Mouse (Mus musculus): ENCODE results near the gene Nfib.

Nfib gene

DNA sequence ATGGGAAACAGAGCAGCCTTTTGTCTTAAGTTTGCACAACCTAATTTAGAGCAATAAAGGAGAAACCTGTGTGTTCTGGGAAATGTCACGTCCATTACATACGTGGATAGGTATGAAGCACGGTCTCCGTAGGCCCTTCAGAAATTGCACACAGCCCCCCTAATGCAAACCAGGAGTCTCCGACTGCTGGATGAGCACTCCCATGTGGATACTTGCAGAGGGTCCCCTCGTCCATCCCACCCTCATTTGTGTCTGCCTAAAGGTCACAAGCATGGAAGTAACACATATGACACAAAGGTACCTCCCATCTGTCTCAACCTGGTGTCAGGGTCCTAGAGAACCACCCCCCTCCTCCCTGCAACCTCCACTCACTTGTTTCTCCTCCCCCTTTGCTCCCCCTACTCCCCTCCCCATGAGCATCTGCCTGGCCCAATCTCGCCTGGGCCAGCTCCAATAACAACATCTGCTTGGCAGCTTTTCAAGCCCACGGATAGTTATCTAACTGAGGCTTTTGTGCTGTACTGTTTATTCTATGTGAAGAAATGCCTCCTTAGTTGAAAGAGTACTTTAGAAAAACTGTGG lies 241.4 kb downstream of the Nfib start:
- CTCF ChIA-PET, result interaction anchor here (0.8 kb wide), 1 partner anchor 1919 kb away, joined by 7 read pairs; no protein-coding TSS in a partner anchor

DNA sequence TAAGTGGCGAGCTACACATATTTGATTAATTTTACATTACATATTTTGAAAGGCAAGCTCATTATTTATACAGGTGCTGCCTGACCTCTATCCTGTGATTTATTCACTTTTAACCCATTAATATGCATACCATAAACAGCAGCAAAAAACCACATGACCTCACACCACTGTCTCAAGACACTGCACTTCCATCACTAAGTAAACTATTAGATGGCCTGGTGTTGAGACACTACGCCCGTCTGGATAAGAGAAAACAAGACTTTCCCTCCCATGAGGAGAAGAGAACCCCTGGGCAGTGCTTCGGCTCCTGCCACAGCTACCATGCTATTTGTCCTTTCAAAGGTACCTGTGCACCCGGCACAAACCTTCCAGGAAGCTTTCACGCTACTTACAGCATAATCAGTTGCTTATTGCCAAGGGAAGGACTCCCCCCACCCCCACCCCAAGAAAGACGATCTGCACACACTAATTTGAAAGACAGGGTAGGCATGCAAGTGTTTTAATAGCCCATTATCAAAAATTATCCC lies 242.3 kb downstream of the Nfib start:
- CTCF ChIA-PET, result interaction anchor here (0.8 kb wide), 1 partner anchor 1920 kb away, joined by 7 read pairs; no protein-coding TSS in a partner anchor

DNA sequence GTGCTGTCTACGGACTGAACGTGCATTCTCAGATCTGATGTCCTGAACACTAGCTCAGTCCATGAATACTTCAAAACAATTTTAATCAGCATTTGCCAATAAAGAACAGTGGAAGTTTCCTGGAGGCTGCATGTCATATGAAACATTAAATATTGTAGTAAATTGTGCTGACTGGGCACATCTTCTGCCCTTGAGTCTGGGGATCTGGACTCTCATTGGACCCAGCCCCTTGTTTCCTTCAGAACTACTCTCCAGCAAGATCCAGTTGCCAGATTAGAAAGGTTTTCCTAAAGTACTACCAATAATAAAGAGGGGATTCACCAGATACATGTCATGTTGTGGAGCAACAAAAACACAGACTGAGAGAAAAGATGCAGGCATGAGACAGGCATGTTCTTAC lies 243.9 kb downstream of the Nfib start:
- CTCF ChIA-PET, result no interaction called here

DNA sequence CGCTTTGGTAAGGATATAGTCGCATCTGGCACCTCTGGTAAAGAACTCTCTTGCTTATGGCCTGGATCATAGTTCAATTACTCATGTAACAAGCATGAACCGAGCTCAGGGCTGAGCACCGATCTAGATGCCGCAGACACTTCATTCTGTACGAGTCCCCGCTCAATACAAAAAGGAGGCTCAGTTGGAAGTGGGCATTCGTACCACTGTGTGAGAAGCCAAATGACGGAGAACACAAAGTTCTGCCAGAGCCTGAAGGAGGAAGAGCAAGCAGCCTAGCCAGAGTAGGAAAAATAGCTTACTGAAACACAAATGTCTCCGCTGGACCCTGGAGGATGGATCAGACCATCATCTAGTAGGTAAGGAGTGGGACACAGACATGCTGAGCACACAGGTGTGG lies 246.7 kb downstream of the Nfib start:
- CTCF ChIA-PET, result no interaction called here

DNA sequence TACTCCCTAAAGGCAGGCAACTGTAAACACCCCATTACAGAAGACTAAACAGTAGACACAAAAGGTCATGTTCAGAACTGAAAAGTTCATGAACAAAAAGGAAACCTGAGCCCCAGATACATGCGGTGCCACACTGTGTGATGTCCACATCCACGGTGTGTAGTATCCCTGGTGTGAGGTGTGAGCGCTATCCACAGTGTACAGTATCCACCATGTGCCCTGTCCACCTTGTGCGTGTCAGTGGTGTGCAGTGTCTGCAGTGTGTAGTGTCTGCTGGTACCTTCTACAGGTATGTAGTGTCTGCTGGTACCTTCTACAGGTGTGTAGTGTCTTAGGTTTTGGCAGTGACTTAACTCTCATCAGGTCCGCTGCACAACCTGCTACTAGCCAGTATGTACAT lies 248.6 kb downstream of the Nfib start:
- CTCF ChIA-PET, result no interaction called here

DNA sequence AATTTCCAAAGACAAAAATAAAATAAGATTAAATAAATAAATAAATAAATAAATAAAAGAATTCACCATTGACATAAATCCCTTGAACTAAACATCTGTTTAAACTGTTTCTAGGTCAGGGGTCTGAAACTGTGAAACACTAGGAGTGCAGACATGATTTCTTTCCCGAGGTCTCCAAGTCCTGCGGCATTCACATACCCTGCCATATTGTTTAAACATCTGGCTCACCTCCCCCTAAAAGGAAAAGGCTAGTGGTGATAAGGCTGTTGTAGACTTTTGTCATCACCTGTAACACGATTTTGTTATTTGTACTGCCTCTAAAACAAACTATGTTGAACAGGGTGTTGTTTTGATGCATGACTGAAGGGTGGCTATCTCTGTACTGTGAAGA lies 249.2 kb downstream of the Nfib start:
- CTCF ChIA-PET, result no interaction called here

DNA sequence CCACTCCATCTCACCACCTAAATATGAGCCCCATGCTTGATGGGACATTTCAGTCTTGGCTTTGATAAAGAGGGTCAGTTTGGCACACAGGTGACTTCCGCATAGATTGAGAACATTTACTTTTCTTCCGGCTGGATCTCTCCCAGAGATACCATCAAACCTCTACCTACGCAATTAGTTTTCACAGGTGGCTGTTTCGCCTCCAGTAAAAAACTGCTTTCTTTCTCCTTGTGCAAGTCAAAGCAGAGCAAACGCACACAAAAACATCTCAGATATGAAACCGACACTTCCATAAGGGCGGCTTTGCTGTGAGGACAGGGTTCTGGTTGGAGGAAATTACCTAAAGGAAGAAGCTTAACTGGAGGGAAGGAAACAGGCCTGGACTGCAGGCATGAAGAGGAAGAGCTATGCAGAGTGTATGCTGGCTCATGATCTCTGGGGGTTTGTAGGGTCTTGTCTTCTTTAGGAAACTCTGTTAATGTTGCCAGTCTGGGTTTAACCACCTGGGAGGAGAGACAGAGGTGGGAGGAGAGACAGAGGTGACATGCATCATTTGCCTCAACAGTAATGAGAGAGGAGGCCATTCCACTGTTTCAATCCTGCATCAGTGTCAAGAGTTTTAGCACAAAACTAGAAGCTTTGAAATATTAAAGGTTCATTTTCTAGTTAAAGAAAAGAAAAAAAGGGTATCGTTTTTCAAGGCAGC lies 249.8 kb downstream of the Nfib start:
- CTCF ChIA-PET, result no interaction called here

DNA sequence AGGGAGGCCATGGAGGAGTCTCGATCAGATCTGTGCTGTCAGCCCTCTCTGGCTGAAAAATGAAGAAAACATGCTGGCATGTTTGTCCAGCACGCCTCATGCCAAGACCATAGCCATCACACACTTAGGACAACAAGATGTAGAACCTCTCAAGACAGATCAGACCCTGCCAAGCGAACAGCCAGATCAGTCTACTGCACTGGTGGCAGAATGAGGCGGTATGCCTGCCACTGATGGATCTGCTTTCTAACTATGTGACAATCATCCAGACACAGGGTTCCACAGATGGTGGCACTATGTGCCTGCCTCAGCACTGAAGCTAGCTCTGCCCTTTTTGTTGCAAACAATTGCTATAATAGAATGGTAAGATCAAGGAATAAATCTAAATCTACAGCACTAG lies 250.6 kb downstream of the Nfib start:
- CTCF ChIA-PET, result no interaction called here

DNA sequence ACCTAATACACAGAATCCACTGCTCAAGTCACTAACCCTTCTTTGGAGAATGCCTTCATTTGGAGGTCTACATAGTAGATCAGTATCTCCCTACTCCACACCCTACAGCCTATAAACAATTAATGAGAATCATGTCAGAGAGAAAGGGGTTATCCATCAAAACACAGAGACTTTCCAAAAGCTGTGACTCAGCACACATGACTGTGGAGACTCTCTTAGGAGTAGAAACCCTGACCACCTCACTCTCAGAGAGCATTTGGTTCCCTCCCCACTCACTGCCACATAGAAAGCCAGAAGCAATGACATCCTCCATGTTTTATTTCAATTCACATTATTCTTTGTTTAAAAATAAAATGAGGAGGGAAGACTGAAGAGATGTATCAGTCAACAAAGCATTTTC lies 252.2 kb downstream of the Nfib start:
- CTCF ChIA-PET, result no interaction called here

DNA sequence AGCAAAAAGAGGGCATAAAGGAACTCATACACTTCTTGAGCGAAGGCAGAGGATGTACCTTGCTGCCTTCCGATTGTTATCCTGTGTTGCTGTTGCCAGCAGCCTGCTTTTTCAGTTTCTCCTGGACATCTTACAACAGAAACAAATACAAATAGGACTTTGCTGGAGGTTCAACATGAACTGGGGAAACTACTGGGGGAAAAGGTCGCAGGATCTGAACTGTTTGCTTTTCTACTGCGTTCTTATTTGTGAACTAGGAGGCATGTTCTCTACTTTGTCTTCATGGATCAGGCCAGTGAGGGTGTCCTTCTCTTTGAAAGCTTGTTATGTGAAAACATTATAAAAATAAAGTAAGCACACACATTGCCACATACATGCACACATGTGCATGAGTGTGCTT lies 252.6 kb downstream of the Nfib start:
- CTCF ChIA-PET, result no interaction called here

DNA sequence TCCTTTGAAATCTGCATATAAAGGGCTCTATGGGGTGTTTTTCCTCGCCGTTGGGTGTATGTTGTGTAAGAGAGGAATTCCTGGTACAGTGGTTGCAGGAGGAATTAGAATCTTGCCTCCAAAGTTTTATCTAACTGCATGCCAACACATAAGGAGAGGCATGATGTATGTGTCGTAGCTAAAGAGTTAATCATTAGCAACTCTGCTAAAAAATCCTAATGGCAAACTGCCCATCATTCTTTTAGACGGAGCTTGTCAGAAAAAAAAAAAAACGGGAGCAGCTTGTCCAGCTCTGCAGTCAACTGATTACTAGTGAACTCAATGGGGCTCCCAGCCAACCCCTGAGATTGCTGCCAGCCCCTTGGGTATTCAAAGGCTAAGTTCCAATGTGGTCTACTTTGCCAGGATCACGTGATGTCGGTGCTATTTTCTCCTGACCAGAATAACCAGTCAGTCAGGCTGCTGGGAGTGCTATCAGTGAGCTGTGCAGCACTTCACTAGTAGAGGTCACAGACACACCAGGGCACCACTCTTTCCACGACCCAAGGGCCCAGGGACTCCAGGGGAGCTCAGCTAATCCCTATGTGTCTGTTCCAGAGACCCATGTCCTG lies 258.4 kb downstream of the Nfib start:
- CTCF ChIA-PET, result interaction anchor here (0.7 kb wide), 1 partner anchor 1383 kb away, joined by 4 read pairs; no protein-coding TSS in a partner anchor

DNA sequence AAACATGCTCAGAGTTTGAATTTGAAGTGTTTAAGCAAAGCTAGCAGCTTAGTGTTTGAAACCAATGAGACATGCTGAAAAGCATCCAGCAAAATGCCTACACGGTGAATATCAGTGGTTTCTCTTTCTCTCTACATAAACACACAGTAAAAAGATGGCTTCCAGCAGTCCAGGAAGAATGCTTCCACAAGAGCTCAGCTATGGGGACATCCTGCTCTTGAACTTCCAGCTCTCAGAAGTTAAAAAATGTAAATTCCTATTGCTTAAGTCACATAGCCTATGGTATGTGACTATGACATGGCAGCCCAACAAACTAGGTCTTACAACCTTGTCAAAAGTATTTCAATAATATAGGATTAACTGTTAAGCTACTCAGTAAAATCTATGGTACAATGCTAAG lies 261.5 kb downstream of the Nfib start:
- CTCF ChIA-PET, result no interaction called here

DNA sequence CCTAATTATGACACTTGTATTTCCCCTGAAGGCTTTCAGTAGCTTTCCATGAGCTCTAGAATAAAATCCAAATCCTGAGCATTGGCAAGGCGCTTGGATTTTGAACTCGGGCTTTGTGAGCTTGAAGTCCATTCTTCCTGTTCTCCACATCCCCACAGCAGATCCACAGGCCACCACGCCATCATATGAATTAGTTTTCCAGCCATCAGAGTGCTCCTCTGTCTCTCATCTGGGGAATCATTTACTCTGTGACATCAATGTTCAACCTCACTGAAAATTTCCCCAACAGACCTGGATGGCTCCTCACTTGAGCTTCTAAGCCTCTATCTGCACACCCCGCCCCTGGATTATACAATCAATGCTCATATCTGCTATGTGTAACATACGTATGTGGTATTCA lies 262.1 kb downstream of the Nfib start:
- CTCF ChIA-PET, result no interaction called here

DNA sequence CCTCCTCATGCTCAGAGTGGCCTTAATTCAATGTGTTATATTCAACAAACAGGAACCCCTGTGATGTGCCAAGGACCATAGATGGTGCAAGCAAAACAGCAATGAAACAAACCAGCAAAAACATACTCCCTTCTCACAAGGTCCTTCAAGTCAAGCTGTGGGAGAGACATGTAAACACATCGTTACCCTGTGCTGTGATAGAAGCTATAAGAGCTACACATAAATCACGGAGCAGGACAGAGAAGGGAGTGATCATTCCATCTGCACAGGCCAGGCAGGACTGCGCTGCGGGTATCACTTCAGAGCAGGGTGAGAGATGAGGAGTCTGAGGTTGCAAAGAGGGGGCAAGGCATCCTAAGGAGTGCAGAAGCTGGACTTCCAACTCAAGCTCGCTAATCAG lies 262.5 kb downstream of the Nfib start:
- CTCF ChIA-PET, result no interaction called here

DNA sequence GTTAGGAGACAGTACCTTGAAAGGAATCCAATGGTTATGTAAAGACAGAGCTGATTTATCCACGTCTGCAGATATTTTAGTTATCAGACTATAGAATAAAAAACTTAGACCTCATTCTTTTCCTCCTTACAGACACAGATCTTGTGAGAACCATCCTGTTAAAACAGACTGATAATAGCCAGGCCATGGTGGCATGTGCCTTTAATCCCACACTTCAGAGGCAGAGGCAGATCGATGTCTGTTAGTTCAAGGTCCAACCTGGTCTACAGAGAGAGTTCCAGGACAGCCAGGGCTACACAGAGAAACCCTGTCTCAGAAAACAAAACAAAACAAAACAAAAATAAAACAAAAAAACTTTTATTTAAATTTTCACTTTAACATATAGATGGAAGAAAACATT lies 264.9 kb downstream of the Nfib start:
- CTCF ChIA-PET, result no interaction called here

DNA sequence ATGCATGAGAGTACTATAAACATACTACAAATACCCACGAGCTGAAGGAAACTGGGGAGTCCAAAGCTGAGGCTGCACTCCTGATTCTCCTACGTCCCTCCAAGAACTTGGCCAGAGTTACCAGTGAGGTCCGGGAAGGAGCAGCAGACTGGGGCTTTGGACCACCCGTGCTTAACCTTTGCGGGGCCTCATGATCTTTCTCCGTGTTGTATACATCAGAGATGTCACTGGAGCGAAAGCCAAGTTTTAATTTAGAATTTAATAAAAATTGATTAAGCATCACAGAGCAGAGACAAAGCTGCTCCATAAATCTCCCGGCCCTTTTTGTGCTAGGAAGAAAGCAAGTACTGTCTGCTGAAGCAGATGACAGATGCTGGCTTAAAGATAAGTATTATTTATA lies 265.7 kb downstream of the Nfib start:
- CTCF ChIA-PET, result no interaction called here

DNA sequence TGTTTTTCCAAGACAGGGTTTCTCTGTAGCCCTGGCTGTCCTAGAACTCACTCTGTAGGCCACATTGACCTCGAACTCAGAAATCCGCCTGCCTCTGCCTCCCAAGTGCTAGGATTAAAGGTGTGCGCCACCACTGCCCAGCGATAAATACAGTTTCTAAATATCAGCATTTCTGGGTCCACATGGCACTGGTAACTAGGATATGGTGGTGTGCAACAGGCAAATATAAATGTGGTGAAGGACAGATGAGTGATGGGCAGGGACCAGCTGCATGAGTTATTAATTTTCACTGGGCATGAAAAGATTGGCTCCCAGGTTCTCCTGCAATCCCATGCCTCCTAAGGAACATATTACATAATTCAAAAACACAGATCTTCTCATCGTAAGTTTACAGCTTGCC lies 266.9 kb downstream of the Nfib start:
- CTCF ChIA-PET, result no interaction called here

DNA sequence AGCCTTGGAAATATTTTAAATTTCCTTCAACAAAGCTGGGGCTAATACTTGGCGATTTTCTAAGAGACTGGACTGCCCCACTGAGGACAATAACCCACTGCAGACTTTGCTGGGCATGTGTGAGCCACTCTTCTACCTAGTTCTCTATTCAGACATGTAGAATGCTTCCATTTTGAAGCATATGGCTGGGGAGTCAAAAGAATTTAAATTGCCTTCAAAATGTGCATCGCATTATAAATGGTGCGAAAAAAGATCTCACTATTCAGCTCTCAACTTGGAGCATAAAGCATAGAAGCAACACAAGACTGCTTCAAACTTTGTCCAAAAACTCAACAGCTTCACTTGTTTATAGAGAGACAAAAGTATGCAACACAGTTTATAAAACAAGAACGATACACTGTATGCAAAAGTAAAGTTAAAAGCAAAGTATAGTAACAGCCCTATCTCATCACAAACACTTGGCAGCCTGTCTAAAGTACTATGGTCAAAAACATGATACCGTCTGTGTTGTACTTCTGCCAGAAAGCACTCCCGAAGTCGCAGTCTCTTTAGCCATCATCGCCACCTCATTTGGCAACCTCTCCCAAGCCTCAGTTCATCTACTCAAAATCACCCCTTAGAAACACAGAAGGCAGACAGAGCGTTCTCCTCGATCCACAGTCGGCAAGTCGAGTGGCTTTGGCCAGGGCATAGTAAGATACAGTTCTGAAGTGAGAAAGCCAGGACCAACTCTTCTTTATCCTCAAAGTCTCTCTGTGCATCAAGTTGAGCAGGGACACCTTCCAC lies 267.8 kb downstream of the Nfib start:
- CTCF ChIA-PET, result no interaction called here

DNA sequence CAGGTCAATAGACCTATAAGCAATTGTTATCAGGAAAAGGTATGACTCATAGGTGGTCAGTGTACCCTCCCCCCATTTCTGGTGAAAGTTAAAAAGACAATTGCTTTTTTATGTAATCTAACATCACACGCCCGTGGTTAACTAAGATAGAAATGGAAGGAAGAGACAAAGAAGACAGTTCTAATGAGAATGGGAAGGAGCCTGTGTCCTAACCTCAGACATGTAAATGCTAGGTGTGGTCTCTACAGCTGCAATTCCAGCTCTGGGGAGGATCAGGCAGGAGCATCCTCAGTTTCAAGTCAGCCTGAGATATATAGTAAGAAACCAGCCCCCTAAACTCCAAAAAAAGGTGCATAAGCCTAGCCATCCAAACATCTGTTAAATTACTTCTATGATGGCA lies 268.9 kb downstream of the Nfib start:
- CTCF ChIA-PET, result no interaction called here

DNA sequence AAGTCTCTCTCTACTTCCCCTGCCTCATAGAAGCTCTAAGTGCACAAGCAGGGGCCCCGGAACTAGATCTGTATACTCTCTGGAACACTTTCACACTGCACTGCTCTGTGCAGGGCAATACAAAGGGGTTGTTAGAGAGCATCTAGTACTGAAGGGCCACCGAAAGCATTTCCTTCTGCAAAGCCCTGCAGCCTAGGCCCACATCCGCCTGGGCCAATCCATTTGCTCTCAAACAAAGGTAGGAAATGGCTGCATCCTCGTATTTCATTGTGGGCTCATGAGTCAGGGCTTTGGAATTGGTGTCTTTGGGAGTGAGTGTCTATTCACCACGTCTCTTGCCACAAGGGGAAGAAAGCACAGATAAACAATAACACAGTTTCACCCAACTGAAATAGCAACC lies 269.8 kb downstream of the Nfib start:
- CTCF ChIA-PET, result no interaction called here

DNA sequence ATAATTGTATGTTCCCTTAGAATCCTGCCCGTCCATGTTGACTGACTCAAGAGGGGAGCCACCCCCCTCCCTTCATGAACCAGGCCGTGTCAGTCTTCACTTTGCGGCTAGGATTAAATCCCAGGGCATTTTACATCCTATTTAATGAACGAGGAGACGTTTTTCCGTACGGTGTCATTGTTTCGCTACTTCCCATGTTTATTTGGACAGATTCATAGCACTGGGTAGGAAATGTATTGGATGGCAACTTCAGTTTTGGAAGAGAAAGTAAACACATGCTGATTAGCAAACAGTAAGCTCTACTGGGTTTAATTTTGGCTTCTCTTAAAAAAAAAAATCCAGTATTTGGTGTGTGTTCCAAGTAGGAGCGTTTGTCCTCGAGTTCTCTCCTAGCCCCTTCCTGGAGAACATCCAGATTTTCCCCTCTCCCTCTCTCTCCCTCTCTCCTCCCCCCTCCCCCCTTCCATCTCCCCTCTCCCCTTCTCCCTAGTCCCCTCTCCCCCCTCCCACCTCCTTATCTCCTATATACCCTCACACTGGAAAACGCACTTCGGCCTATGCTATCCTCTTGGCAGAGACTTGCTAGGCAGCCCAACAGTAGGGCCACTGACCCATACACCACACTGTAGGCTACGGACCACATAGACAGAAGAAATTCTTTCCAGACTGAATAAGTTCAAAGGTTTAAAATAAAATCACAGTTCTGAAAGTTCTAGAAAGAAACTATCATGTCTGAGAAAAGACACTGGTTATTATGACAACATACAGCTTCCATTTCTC lies 271.4 kb downstream of the Nfib start:
- CTCF ChIA-PET, result no interaction called here

DNA sequence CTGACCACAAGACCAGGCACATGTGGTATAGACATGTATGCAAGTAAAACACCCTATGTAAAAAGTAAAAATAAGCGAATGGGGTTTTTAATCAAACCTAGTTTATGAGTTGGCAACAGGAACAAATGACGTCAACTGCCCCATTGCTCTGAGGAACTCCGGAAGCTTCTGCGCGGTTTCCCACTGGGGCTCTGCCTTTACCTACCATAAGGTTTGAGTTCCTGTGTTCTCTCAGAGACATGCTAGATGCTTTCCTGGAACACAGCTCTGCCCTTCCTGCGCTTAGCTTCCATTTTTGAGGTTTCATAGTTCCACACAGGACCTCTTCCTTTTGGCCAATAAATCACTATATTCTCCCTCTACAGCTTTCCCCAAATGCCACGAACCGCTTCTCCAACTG lies 273.7 kb downstream of the Nfib start:
- CTCF ChIA-PET, result no interaction called here

Measured in spleen, embryonic (tissue).